Mouse (Mus musculus) heart, embryonic 11.5 days (tissue): ENCODE results near the gene Lexm. TPM values are rescaled to one million over a fixed set of nuclear protein-coding genes. Genes with fewer than 3 reads are reported as not detected.

Experiments
- ATAC-seq: fragments of 200-750 bp; cut with Nextera tagmentation; replicated peaks from 2 replicates; pipeline ENCODE4 v1.8.0; 2017; ENCODE audit warnings: moderate library complexity; ENCODE audit not compliant: insufficient number of reproducible peaks, low FRiP score, low TSS enrichment
- H3K27ac ChIP-seq: fragments of 300-500 bp; sonication (generic); 2 replicates; pipeline ENCODE4 v1.5.1; 2014; ENCODE audit warnings: mild to moderate bottlenecking, low read depth, low read length
- H3K27me3 ChIP-seq: fragments of 300-500 bp; sonication (generic); 2 replicates; pipeline ENCODE4 v1.6.1; 2014; ENCODE audit warnings: mild to moderate bottlenecking, low read length, mixed read lengths; ENCODE audit not compliant: control insufficient read depth, insufficient read depth
- H3K36me3 ChIP-seq: fragments of 300-500 bp; sonication (generic); 2 replicates; pipeline ENCODE4 v1.6.1; 2014; ENCODE audit warnings: mild to moderate bottlenecking, low read length, moderate library complexity, mixed read lengths; ENCODE audit not compliant: control insufficient read depth, insufficient read depth
- H3K4me1 ChIP-seq: fragments of 300-500 bp; sonication (generic); 2 replicates; pipeline ENCODE4 v1.6.1; 2014; ENCODE audit warnings: low read length; ENCODE audit not compliant: control insufficient read depth, insufficient read depth
- H3K4me2 ChIP-seq: fragments of 300-500 bp; sonication (generic); 2 replicates; pipeline ENCODE4 v1.6.1; 2014; ENCODE audit warnings: mild to moderate bottlenecking, moderate library complexity
- H3K4me3 ChIP-seq: fragments of 300-500 bp; sonication (generic); 2 replicates; pipeline ENCODE4 v1.5.1; 2014; ENCODE audit warnings: low read depth, low read length
- H3K9ac ChIP-seq: fragments of 300-500 bp; sonication (generic); 2 replicates; pipeline ENCODE4 v1.6.1; 2014; ENCODE audit warnings: mild to moderate bottlenecking, low read depth, low read length, moderate library complexity
- H3K9me3 ChIP-seq: fragments of 300-500 bp; sonication (generic); replicated peaks from 2 replicates; pipeline ENCODE4 v1.6.1; 2016; ENCODE audit warnings: low read length; ENCODE audit not compliant: control insufficient read depth
- WGBS: fragments of 180-500 bp; shearing (Covaris S2); extraction: QIAGEN DNeasy Blood & Tissue Kit; methylation state at CpG from one replicate; pipeline ENCODE4 v1.1.7; 2014; ENCODE audit not compliant: insufficient replicate concordance; 5-methylcytosine and 5-hydroxymethylcytosine counted together
- polyA plus RNA-seq: library from polyadenylated mRNA; unstranded; fragments of >200 nt; fragmentation: Nextera tagmentation; extraction: Ambion mirVana; gene quantifications from 2 replicates; pipeline ENCODE4 v1.2.1, GENCODE M21; 2014

The Lexm gene
- polyA plus RNA-seq, 1 experiment from 2014 or later = 0.34 TPM

DNA sequence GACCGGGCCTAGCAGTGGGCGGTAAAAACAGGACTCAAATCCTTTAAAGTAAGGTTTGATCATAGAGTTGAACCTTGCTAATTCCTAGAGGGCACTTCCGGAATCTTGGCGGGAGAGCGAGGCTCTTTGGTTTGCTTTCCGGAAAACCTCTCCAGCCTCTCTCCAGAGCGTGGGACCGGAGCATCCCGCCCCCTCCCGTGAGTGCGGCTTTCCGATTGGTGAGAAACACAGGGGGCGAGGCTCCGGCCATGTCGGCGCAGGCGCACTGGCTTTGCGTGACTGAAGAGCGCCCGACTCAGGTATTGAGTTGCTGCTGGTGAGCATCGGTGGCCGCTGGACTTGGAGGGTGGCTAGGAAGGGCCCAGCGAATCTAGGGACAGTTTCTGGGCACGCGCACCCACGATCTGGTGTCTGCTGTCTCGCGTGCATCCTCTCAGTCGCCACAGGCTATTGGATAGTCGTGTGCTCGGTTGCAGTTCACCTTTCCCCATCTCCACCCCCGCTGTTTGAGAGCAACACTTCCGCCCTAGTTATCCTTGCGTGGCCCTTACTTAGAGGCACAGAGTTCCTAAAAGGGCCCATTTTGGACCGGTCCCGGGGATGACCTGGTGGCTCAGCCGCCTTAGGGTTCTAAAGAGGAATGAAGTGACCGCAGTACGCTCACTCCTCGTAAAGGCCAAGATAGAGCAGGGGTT lies 33.9 kb upstream of the Lexm start, which contains the start of gene Pars2:
Pars2 (plus strand) TSS at position 237 of the 695 bp plus-strand sequence.
- no peaks in the 10 kb centered on the region for H3K9me3 ChIP-seq
- H3K27me3 ChIP-seq = peaks cover 4% of the 10 kb centered on the region; the same call in 1 of the 2 replicates
- 4% methylated on average over 40 of the region's 40 CpGs for WGBS
- peaks cover 8% of the 10 kb centered on the region for H3K36me3 ChIP-seq
- peaks cover 6% of the 10 kb centered on the region for H3K4me1 ChIP-seq
- peak within 1 kb of the TSS; percentile 6; the same call in 1 of the 2 replicates for H3K27ac ChIP-seq
- peak within 1 kb of the TSS; percentile 75 for H3K4me3 ChIP-seq
- peak within 1 kb of the TSS; percentile 88 for H3K4me2 ChIP-seq
- peak within 1 kb of the TSS; percentile 85 for H3K9ac ChIP-seq
- ATAC-seq = peak; percentile 94

DNA sequence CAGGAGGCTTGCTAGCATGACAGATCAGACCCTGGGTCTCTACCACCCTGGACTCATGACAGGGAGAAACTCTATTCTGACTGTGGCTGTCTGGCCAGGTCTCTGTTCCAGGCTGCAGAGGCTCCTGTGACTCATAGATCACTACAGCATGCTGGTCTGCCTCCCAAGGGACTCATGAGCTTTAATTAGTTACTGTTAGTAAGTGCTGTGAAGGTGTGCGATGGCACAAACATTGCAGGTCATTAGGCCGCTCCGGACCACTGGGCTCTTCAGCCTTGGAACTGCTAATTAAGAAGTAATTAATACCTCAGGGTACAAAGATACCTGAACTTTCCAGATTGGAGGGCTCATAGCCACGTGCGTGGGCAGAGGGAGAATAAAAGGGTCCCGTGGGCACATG lies 30.1 kb upstream of the Lexm start:
- WGBS = 73% methylated on average over 6 of the region's 6 CpGs

DNA sequence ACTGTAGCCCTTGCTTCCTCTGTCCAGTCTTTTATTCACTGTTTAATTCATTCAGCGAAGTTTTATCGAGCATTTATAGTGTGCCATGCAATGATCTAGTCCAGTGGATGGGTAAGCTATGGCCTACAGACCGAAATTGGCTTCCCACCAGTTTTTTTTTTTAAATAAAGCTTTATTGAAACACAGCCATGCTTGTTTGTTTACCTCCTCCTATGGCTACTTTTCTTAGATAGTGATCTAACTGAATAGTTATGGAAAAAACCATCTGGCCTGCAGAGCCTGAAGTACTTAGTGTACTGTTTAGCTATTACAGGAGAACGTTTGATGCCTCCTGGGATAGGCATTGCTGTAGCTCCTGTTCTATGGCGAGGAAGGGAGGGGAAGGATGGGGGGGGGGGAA lies 28.8 kb upstream of the Lexm start:
- Histone ChIP-seq H3K9me3 (no peaks in the 10 kb centered on the region), H3K36me3 (no peaks in the 10 kb centered on the region), H3K4me2 (no peak overlapping the region), H3K27ac (no peak overlapping the region), H3K4me3 (no peak overlapping the region), H3K27me3 (peaks cover 4% of the 10 kb centered on the region), H3K9ac (no peak overlapping the region), H3K4me1 (0 out of 2 replicates have a peak, but pooled peaks cover 6% of the 10 kb centered on the region)
- ATAC-seq = no peak
- WGBS = 68% methylated on average over 5 of the region's 5 CpGs

More for the DNA sequence above, 30.1 kb upstream of the Lexm start:
- Histone ChIP-seq H3K9ac (no peak overlapping the region), H3K4me3 (no peak overlapping the region), H3K27me3 (peaks cover 4% of the 10 kb centered on the region), H3K36me3 (no peaks in the 10 kb centered on the region), H3K9me3 (no peaks in the 10 kb centered on the region), H3K27ac (no peak overlapping the region), H3K4me2 (no peak overlapping the region), H3K4me1 (peaks cover 12% of the 10 kb centered on the region)
- no peak for ATAC-seq

DNA sequence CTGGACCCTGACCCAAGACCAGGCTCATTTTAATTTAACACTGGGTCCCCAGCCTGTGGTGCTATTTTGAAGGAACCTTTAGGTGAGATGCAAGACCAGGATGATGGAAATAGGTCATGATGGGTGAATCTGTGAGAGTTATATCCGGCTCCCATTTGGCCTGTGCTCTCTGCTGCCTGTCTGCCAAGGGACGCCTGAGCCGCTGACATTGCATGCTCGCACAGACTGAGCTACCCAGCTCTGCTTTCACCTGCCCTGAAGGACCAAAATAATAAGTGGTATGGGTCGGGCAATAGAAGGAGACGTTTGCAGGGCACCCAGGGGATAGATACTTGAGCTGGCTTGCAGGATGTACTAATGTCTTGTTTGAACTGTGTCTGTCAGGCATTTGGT lies 27.2 kb upstream of the Lexm start:
- 0 out of 2 replicates have a peak, but pooled peaks cover 6% of the 10 kb centered on the region for H3K4me1 ChIP-seq
- no peak overlapping the region for H3K27ac ChIP-seq
- H3K27me3 ChIP-seq = peaks cover 2% of the 10 kb centered on the region
- no peak for ATAC-seq
- H3K36me3 ChIP-seq = no peaks in the 10 kb centered on the region
- H3K9me3 ChIP-seq = no peaks in the 10 kb centered on the region
- WGBS = 63% methylated on average over 6 of the region's 6 CpGs
- H3K4me2 ChIP-seq = no peak overlapping the region
- H3K4me3 ChIP-seq = no peak overlapping the region
- no peak overlapping the region for H3K9ac ChIP-seq

DNA sequence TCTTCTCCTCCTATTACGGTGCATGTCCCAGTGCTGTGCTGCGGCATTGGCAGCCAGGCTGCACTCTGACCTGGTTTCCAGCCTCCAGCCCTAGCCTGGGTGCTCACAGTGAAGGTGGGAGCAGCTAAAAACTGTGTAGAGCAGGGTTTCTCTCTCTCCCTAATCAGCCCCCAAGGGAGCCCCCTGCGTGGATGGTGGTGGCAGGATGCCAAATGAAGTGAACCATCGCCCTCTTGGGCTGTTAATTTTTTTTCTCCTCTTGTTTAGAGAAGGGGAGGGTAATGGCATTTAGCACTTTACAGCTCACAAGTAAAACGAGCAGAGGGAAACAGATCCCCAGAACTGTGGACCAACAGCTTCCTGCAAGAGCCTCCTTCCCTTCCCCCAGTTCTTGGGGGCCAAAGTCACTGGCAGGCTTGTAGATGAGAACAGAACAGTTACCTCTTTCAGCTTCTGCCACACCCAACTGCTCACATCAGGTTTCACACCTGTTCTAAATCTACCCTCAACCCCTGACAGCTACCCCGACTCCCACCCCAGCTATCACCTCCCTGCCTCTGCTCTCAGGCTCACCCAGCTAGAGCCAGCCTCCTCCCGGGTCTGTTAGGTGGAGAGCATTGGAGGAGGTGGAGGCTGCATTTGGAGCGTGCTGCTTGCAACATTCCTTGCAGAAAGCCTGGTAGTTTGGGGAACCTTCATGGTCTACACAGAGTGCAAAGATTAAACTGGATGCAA lies 26.6 kb upstream of the Lexm start:
- Histone ChIP-seq H3K4me3 (no peak overlapping the region), H3K27me3 (peaks cover 6% of the 10 kb centered on the region), H3K9ac (peak overlapping the region; percentile 49), H3K9me3 (no peaks in the 10 kb centered on the region), H3K27ac (no peak overlapping the region), H3K36me3 (no peaks in the 10 kb centered on the region), H3K4me2 (no peak overlapping the region), H3K4me1 (0 out of 2 replicates have a peak, but pooled peaks cover 6% of the 10 kb centered on the region)
- WGBS = 12% methylated on average over 8 of the region's 8 CpGs
- ATAC-seq = no peak

DNA sequence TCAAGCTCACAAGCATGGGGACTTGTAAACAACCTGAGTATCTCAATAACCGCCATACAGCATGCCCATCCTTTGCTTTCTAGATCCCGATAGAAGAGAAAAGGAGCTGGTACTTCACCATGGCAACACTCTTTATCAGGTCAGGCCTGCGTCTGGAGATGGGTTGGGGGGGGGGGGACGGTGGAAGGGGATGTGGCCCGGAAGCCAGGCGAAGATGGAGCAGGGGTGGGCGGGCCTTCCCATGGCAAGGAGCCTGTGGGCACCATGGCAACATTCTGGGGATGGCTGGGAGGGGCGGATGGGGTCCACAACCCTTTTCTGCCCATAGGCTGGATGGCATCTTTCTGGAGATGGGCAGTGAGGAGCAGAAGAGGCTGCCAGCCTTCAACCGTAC lies 17.0 kb upstream of the Lexm start:
- no peak overlapping the region for H3K4me2 ChIP-seq
- peak overlapping the region; percentile 35; the same call in 1 of the 2 replicates for H3K27ac ChIP-seq
- H3K4me1 ChIP-seq = peaks cover 3% of the 10 kb centered on the region; the same call in 1 of the 2 replicates
- peaks cover 20% of the 10 kb centered on the region for H3K27me3 ChIP-seq
- H3K36me3 ChIP-seq = no peaks in the 10 kb centered on the region
- WGBS = 28% methylated on average over 8 of the region's 9 CpGs
- H3K9me3 ChIP-seq = no peaks in the 10 kb centered on the region
- no peak overlapping the region for H3K9ac ChIP-seq
- no peak overlapping the region for H3K4me3 ChIP-seq
- no peak for ATAC-seq

DNA sequence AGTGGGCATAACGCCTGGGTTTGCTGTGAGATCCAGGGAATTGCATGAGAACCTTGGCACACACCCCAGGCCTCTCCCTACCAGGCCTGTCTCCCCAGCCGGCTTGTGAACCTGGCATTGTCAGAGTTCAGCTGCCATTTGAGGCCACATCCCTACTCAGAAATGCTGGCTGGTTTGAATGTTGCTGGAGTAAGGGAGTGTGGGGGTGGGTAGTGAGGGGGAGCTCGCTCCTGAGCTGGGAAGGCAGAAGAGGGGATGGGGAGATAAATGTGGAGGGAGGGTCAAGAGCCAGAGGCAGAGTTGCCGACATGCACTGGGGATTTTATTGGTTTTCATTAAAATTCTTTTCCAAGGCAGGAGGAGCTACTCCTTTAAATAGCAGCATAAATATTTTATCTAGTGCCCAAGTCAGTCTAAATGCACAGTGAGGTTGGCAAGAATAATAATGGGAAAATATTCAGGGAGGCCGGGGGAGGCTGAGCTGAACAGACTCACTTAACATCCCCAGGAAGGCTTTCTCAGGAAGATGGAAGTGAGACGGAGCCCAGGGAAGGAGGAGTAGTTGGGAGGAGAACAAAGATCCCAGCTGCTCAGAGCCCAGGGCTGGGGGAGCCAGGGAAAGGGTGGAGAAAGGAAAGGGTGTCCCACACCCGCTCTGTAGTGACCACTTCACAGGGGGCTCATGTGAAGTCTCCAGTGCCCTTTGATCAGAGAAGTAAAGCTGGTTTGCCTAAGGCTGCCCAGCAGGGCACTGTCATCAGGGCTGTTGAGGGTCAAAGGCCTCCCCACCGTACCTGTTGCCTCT lies 16.4 kb upstream of the Lexm start:
- H3K27me3 ChIP-seq = peaks cover 17% of the 10 kb centered on the region
- 32% methylated on average over 8 of the region's 8 CpGs for WGBS
- H3K4me3 ChIP-seq = no peak overlapping the region
- no peaks in the 10 kb centered on the region for H3K9me3 ChIP-seq
- no peak for ATAC-seq
- H3K27ac ChIP-seq = peak overlapping the region; percentile 35; the same call in 1 of the 2 replicates
- H3K4me1 ChIP-seq = peaks cover 3% of the 10 kb centered on the region; the same call in 1 of the 2 replicates
- no peak overlapping the region for H3K9ac ChIP-seq
- H3K4me2 ChIP-seq = no peak overlapping the region
- H3K36me3 ChIP-seq = no peaks in the 10 kb centered on the region

DNA sequence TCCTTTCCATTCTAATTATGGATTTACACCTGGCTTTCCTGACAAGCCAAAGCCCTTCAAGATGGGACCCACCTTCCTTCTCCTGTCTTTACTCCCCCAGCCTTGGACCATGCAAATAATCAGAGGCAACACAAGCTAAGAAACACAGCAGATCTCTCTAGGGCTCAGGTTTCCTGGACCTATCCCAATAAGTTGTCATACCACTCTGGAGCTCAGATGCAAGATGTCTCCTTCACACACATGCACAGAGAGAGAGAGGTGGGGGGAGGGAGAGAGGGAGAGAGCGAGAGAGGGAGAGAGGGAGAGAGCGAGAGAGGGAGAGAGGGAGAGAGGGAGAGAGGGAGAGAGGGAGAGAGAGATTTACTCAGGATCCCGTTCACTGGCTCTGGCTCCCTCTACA lies 15.3 kb upstream of the Lexm start:
- no peak for ATAC-seq
- WGBS = 40% methylated on average over 1 of the region's 3 CpGs
- peaks cover 20% of the 10 kb centered on the region for H3K27me3 ChIP-seq

More for the DNA sequence above, 15.3 kb upstream of the Lexm start:
- peaks cover 3% of the 10 kb centered on the region; the same call in 1 of the 2 replicates for H3K4me1 ChIP-seq
- H3K4me3 ChIP-seq = no peak overlapping the region
- no peaks in the 10 kb centered on the region for H3K9me3 ChIP-seq
- H3K9ac ChIP-seq = no peak overlapping the region
- no peak overlapping the region for H3K27ac ChIP-seq
- H3K36me3 ChIP-seq = no peaks in the 10 kb centered on the region
- H3K4me2 ChIP-seq = no peak overlapping the region
